Comparison of ENCODE assay signal across 17 mouse cellular contexts in genomic region chr7:3212002-3212790, GRCm38 (mm10). TPM values are rescaled to one million over a fixed set of nuclear protein-coding genes. Genes with fewer than 3 reads are reported as not detected.
"Had no signal": no experiment of that assay in that cellular context is flagged by ENCODE, and none has a peak within 500 bp of the region (broad histone marks: within the 10 kb centered on the region; RNA-seq: fewer than 3 reads in every experiment).

No protein-coding gene starts in this region.

- DNase-seq: lung, adult 2 months; lung, postnatal 14 days; right cerebral cortex, postnatal 14 days; thymus, adult 2 months; thymus, postnatal 25 days had no signal

- ATAC-seq: lung, postnatal 0 days; midbrain, embryonic 13.5 days; midbrain, embryonic 15.5 days had no signal

- H3K9me3 ChIP-seq: lung, embryonic 15.5 days; megakaryocyte, embryonic 14.5 days; midbrain, embryonic 13.5 days; midbrain, embryonic 15.5 days; neural tube, embryonic 12.5 days; stomach, embryonic 15.5 days had no signal

- H3K27me3 ChIP-seq: lung, embryonic 15.5 days; midbrain, embryonic 13.5 days; midbrain, embryonic 15.5 days; neural tube, embryonic 12.5 days; stomach, embryonic 15.5 days had no signal

- H3K36me3 ChIP-seq: lung, embryonic 15.5 days; midbrain, embryonic 13.5 days; midbrain, embryonic 15.5 days; neural tube, embryonic 12.5 days; stomach, embryonic 15.5 days had no signal

- H3K4me1 ChIP-seq: lung, embryonic 15.5 days; megakaryocyte, embryonic 14.5 days; midbrain, embryonic 15.5 days; neural tube, embryonic 12.5 days; stomach, embryonic 15.5 days had no signal

- H3K4me3 ChIP-seq: lung, embryonic 15.5 days; megakaryocyte, embryonic 14.5 days; midbrain, embryonic 13.5 days; midbrain, embryonic 15.5 days; neural tube, embryonic 12.5 days; stomach, embryonic 15.5 days had no signal

RNA-seq across cellular contexts. Expression of gene Nlrp12, which starts 37.3 kb away (rescaled TPM):
- polyA plus RNA-seq: midbrain, embryonic 11.5 days; midbrain, embryonic 13.5 days; neural tube, embryonic 12.5 days; neural tube, embryonic 14.5 days; stomach, postnatal 0 days had no signal

RNA-seq across cellular contexts. Expression of gene AU018091, which starts 43.2 kb away (rescaled TPM):
- polyA plus RNA-seq: macrophage; midbrain, embryonic 13.5 days; midbrain, embryonic 15.5 days; midbrain, postnatal 0 days; neural tube, embryonic 14.5 days had no signal
